Mouse (Mus musculus) liver, embryonic 16.5 days (tissue): ENCODE measurements around the gene Hook2. TPM values are rescaled to one million over a fixed set of nuclear protein-coding genes. Genes with fewer than 3 reads are reported as not detected.

Experiments used
- ATAC-seq: fragments of 200-750 bp; cut with Nextera tagmentation; 2 replicates; pipeline ENCODE4 v1.8.0; 2017; ENCODE audit warnings: low read depth, mild to moderate bottlenecking, moderate number of reproducible peaks, moderate library complexity
- H3K27ac ChIP-seq: fragments of 300-500 bp; sonication (generic); 2 replicates; pipeline ENCODE4 v1.5.1; 2014; ENCODE audit warnings: mild to moderate bottlenecking, low read length
- H3K27me3 ChIP-seq: fragments of 300-500 bp; sonication (generic); 2 replicates; pipeline ENCODE4 v1.6.1; 2014; ENCODE audit warnings: low read depth, low read length, mixed read lengths; ENCODE audit not compliant: control insufficient read depth, insufficient read depth
- H3K36me3 ChIP-seq: fragments of 300-500 bp; sonication (generic); 2 replicates; pipeline ENCODE4 v1.6.1; 2014; ENCODE audit warnings: mild to moderate bottlenecking; ENCODE audit not compliant: control insufficient read depth, insufficient read depth
- H3K4me1 ChIP-seq: fragments of 300-500 bp; sonication (generic); 2 replicates; pipeline ENCODE4 v1.6.1; 2014; ENCODE audit warnings: low read depth, low read length, mixed read lengths; ENCODE audit not compliant: control insufficient read depth
- H3K4me2 ChIP-seq: fragments of 300-500 bp; sonication (generic); 2 replicates; pipeline ENCODE4 v1.6.1; 2014; ENCODE audit warnings: low read depth, low read length, mixed read lengths
- H3K4me3 ChIP-seq: fragments of 300-500 bp; sonication (generic); 2 replicates; pipeline ENCODE4 v1.5.1; 2014; ENCODE audit warnings: low read depth, mild to moderate bottlenecking, low read length
- H3K9ac ChIP-seq: fragments of 300-500 bp; sonication (generic); 2 replicates; pipeline ENCODE4 v1.6.1; 2014; ENCODE audit warnings: low read depth, low read length
- H3K9me3 ChIP-seq: fragments of 300-500 bp; sonication (generic); replicated peaks from 2 replicates; pipeline ENCODE4 v1.6.1; 2016; ENCODE audit warnings: low read length; ENCODE audit not compliant: control insufficient read depth
- WGBS: fragments of 180-500 bp; shearing (Covaris S2); extraction: QIAGEN DNeasy Blood & Tissue Kit; methylation state at CpG from one replicate; pipeline ENCODE4 v1.1.7; 2014; ENCODE audit not compliant: insufficient replicate concordance; 5-methylcytosine and 5-hydroxymethylcytosine counted together
- polyA plus RNA-seq: library from polyadenylated mRNA; unstranded; fragments of >200 nt; fragmentation: Nextera tagmentation; extraction: Ambion mirVana; gene quantifications from 2 replicates; pipeline ENCODE4 v1.2.1, GENCODE M21; 2015

Hook2 gene
- polyA plus RNA-seq, 1 experiment from 2014 or later, result 9.5 TPM

DNA sequence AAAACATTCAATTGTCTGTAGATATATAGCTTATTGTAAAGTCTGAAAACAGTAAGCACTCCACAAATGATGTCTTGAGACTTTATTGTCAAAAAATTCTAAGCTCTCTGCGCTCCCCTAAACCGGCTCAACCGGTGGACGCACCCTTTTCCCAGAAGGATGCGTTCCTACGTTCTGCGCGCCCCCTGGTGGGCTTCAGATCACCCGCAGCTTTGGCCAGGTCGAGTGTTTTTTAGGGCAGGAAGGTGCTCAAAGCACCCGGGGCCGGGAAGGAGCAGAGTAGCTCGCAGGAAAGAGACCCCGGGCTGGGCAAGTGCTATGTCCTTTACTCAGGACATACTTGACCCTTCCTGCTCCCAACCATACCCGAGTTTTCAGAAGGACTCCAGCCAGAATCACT, 593 bp upstream of the Hook2 start:
- ATAC-seq, result peak; percentile 67
- Histone ChIP-seq H3K27ac (peak overlapping the region; percentile 81), H3K9ac (peak overlapping the region; percentile 81), H3K4me2 (peak overlapping the region; percentile 96), H3K4me1 (peaks cover 38% of the 10 kb centered on the region), H3K4me3 (peak overlapping the region; percentile 71), H3K9me3 (no peaks in the 10 kb centered on the region), H3K36me3 (no peaks in the 10 kb centered on the region), H3K27me3 (no peaks in the 10 kb centered on the region)
- 0% methylated on average over 15 of the region's 15 CpGs for WGBS

- peak; percentile 50 for ATAC-seq
- Histone ChIP-seq H3K36me3 (no peaks in the 10 kb centered on the region), H3K4me1 (peaks cover 28% of the 10 kb centered on the region), H3K27ac (peak overlapping the region; percentile 77), H3K9me3 (no peaks in the 10 kb centered on the region), H3K27me3 (no peaks in the 10 kb centered on the region), H3K4me3 (peak overlapping the region; percentile 71), H3K9ac (peak overlapping the region; percentile 81), H3K4me2 (peak overlapping the region; percentile 96)
- 4% methylated on average over 15 of the region's 15 CpGs for WGBS
These were observed 433 bp downstream of the Hook2 start for GRCm38 (mm10) chr8:84990836-84991235.

DNA sequence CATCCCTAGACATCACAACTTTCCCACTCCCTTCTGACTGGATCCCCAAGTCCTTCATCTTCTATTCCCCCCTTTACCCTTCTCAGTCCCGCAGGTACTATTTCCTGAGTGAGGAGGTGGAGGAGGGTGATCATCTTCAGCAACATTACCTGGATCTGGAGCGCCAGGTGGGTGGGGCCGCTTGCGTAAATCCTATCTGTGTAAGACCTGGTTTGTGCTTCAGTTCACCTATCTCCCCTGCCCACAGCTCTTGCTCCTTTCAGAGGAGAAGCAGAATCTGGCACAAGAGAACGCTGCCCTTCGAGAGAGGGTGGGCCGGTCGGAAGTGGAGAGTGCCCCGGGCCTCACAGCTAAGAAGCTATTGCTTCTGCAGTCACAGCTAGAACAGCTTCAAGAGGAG, 4.0 kb downstream of the Hook2 start:
- Histone ChIP-seq H3K9ac (no peak overlapping the region), H3K9me3 (no peaks in the 10 kb centered on the region), H3K36me3 (no peaks in the 10 kb centered on the region), H3K4me3 (no peak overlapping the region), H3K4me2 (no peak overlapping the region), H3K4me1 (peaks cover 19% of the 10 kb centered on the region), H3K27ac (no peak overlapping the region), H3K27me3 (no peaks in the 10 kb centered on the region)
- ATAC-seq, result no peak
- WGBS, result 80% methylated on average over 9 of the region's 9 CpGs

DNA sequence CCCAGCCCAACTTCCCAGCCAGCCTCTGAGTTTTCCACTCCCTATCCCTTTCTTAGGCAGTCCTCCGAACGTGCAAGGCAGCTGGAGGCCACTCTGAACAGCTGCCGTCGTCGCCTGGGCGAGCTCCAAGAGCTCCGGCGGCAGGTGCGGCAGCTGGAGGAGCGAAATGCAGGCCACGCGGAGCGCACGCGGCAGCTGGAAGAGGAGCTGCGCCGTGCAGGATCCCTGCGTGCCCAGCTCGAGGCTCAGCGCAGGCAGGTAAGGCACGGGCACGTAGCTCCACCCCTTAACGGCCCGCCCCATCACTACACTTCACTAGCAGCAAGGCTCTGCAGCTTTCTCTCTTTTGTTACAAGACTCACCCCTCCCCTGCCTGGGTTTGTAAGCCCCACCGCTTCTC, 5.3 kb downstream of the Hook2 start:
- peaks cover 15% of the 10 kb centered on the region for H3K4me1 ChIP-seq
- H3K4me2 ChIP-seq, result no peak overlapping the region
- no peak overlapping the region for H3K9ac ChIP-seq
- H3K4me3 ChIP-seq, result no peak overlapping the region
- 62% methylated on average over 25 of the region's 25 CpGs for WGBS
- no peak overlapping the region for H3K27ac ChIP-seq
- no peaks in the 10 kb centered on the region for H3K36me3 ChIP-seq
- no peaks in the 10 kb centered on the region for H3K27me3 ChIP-seq
- no peaks in the 10 kb centered on the region for H3K9me3 ChIP-seq
- no peak for ATAC-seq

- H3K4me1 ChIP-seq, result peaks cover 9% of the 10 kb centered on the region
- 79% methylated on average over 5 of the region's 5 CpGs for WGBS
- no peak for ATAC-seq
- H3K9me3 ChIP-seq, result no peaks in the 10 kb centered on the region
- H3K36me3 ChIP-seq, result no peaks in the 10 kb centered on the region
- no peak overlapping the region for H3K9ac ChIP-seq
- H3K4me3 ChIP-seq, result no peak overlapping the region
- no peaks in the 10 kb centered on the region for H3K27me3 ChIP-seq
- no peak overlapping the region for H3K4me2 ChIP-seq
- H3K27ac ChIP-seq, result no peak overlapping the region
These were observed 6.6 kb downstream of the Hook2 start for GRCm38 (mm10) chr8:84996978-84997377.

GRCm38 (mm10) chr8:84997649-84998295, 7.4 kb downstream of the Hook2 start:
- Histone ChIP-seq H3K27me3 (no peaks in the 10 kb centered on the region), H3K4me3 (no peak overlapping the region), H3K4me1 (peaks cover 9% of the 10 kb centered on the region), H3K9me3 (no peaks in the 10 kb centered on the region), H3K36me3 (no peaks in the 10 kb centered on the region), H3K9ac (no peak overlapping the region), H3K4me2 (peak overlapping the region; percentile 14; the same call in 1 of the 2 replicates), H3K27ac (no peak overlapping the region)
- ATAC-seq, result peak; percentile 74
- WGBS, result 8% methylated on average over 19 of the region's 19 CpGs

GRCm38 (mm10) chr8:85007686-85008085, 17.3 kb downstream of the Hook2 start:
- Histone ChIP-seq H3K4me3 (no peak overlapping the region), H3K27me3 (peaks cover 29% of the 10 kb centered on the region)

DNA sequence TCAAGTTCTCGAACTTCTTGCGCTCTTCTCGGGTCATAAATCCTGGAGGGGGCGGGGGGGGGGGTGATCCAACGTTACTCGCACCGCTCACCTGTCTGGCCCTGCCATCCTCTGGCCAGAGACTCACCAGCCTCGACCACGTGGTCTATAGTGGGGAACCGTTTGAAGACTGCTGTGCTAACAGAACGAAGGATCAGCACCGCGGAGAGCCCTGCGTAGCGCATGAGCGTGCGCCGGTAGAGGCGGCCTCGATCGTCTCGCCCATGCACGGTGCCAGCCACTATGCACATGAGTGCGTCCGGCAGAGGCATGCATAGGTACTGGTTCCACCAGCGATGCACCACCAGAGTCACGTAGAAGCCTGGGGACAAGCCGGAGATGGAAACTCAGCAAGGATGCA, 20.8 kb downstream of the Hook2 start:
- Histone ChIP-seq H3K36me3 (no peaks in the 10 kb centered on the region), H3K27ac (no peak overlapping the region), H3K4me2 (no peak overlapping the region), H3K27me3 (peaks cover 44% of the 10 kb centered on the region), H3K9me3 (no peaks in the 10 kb centered on the region), H3K4me1 (no peaks in the 10 kb centered on the region), H3K9ac (no peak overlapping the region), H3K4me3 (no peak overlapping the region)
- ATAC-seq, result no peak
- WGBS, result 12% methylated on average over 28 of the region's 28 CpGs

More at GRCm38 (mm10) chr8:85007686-85008085, 17.3 kb downstream of the Hook2 start:
- WGBS, result 16% methylated on average over 25 of the region's 25 CpGs
- no peak overlapping the region for H3K4me2 ChIP-seq
- 0 out of 2 replicates have a peak, but pooled peaks have one; percentile 9 for ATAC-seq
- no peak overlapping the region for H3K27ac ChIP-seq
- H3K9me3 ChIP-seq, result no peaks in the 10 kb centered on the region
- no peaks in the 10 kb centered on the region for H3K36me3 ChIP-seq
- no peaks in the 10 kb centered on the region for H3K4me1 ChIP-seq
- H3K9ac ChIP-seq, result no peak overlapping the region

GRCm38 (mm10) chr8:85013230-85013840, 22.9 kb downstream of the Hook2 start:
- peaks cover 40% of the 10 kb centered on the region for H3K27me3 ChIP-seq
- no peak overlapping the region for H3K9ac ChIP-seq
- peaks cover 6% of the 10 kb centered on the region; the same call in 1 of the 2 replicates for H3K36me3 ChIP-seq
- ATAC-seq, result 0 out of 2 replicates have a peak, but pooled peaks have one; percentile 50
- H3K9me3 ChIP-seq, result no peaks in the 10 kb centered on the region
- no peak overlapping the region for H3K27ac ChIP-seq
- no peak overlapping the region for H3K4me3 ChIP-seq
- 3% methylated on average over 25 of the region's 26 CpGs for WGBS
- no peaks in the 10 kb centered on the region for H3K4me1 ChIP-seq
- peak overlapping the region; percentile 41 for H3K4me2 ChIP-seq
